Mouse (Mus musculus) activated CD4-positive, CD25-positive, alpha-beta regulatory T cell, adult 9 weeks (primary cell): Measurements from ENCODE around the gene Pask. TPM values are rescaled to one million over a fixed set of nuclear protein-coding genes. Genes with fewer than 3 reads are reported as not detected.

Experiments used
- polyA plus RNA-seq: library from polyadenylated mRNA; unstranded; fragments of 100-300 nt; shearing (Covaris generic); gene quantifications from one replicate; pipeline ENCODE4 v1.2.1, GENCODE M21; 2017

Pask gene
- polyA plus RNA-seq = 1.6 TPM

DNA sequence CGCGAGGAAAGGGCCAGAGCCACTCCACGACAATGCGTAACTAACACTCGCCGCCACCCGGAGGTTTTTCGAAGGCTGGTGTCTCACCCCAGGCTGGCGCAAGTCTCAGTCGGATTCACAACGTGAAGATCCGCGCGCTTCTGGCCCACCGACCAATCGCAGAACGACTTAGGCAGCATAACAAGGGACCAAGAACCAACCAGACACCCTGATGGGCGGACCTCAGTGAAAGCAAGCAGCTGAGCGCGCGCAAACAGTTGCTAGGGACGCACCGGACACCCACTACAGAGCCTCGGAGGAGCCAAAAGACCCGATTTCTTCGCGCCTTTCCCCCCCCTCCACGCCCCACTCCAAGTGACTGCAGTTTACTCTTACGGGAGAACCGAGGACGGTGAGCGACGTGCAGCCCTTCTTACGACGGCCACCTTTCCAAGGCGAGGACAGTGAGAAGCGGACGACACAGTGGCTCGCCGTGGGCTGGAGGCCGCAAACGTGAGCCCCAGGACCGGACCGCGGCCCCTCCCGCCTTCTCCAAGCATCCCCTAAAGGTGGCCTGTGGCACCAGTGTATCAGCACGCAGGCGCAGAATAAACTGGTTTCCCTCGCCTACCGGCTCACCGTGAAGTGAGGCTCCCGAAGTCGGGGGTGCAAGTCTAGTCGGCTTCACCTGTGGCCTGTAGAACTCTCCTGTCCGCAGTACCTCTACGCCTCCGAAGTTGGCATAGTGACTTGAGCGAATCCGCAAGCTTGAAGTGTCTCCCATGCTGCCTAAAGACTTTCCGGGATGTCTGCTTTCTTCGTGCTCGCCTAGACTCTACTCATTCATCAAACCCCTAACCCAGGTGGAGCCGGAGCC is at the start of gene Pask, which contains the start of gene Ppp1r7:
Gene Pask, minus strand, starts transcription at position 835 of the 856 bp plus-strand sequence.
Gene Ppp1r7, plus strand, starts transcription at position 207 of the 856 bp plus-strand sequence.

DNA sequence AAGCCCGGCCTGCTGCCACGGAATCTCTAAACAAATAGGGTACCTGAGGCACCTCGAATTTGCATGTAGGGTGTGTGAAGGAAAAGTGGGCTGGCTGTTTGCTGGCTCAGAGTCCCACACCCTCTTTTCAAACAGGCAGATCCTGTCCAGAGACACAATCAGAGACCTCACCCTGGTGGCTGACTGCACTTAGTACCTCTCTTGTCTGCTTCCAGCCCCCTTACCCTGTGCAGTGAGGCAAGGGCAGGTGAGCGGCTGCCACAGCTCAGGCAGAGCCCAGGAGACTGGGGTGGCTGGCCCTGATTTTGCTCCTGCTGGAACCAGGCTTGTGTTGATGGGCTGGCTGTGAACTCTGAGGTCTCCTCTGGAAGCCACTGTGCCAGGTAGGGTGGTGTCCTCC is 30.4 kb upstream of the Pask start, which contains the start of gene Ano7:
Gene Ano7, plus strand, starts transcription at position 266 of the 400 bp plus-strand sequence.

GRCm38 (mm10) chr1:93305581-93306337 is 37.5 kb downstream of the Pask start, which contains the start of gene Mterf4:
Gene Mterf4 (minus strand): TSS chr1:93305915.

Other genes with a start within 250 kb of the Pask start
- gene Kif1a, start 241.5 kb downstream of the Pask start, polyA plus RNA-seq = not detected
- gene Agxt, start 208.2 kb downstream of the Pask start, polyA plus RNA-seq = not detected
- not detected for gene 2310007B03Rik, start 182.5 kb downstream of the Pask start, polyA plus RNA-seq
- gene Crocc2, start 174.8 kb downstream of the Pask start, polyA plus RNA-seq = not detected
- gene Sned1, start 107.6 kb downstream of the Pask start, polyA plus RNA-seq = 0.23 TPM
- 25.8 TPM for gene Mterf4, start 37.6 kb downstream of the Pask start, polyA plus RNA-seq
- gene Ppp1r7, start 628 bp downstream of the Pask start, polyA plus RNA-seq = 61.3 TPM
- gene Ano7, start 30.4 kb upstream of the Pask start, polyA plus RNA-seq = 0.62 TPM
- 77.3 TPM for gene Hdlbp, start 135.3 kb upstream of the Pask start, polyA plus RNA-seq
- 1.3 TPM for gene Farp2, start 168.6 kb upstream of the Pask start, polyA plus RNA-seq